Mouse (Mus musculus) Patski (cell line): ENCODE results near the gene Plekha1. TPM values are rescaled to one million over a fixed set of nuclear protein-coding genes. Genes with fewer than 3 reads are reported as not detected.
A peak's percentile ranks its signal among the peaks of the same experiment; 100 is the strongest.

Experiments
- ATAC-seq: fragments of 100-300 bp; one replicate; pipeline ENCODE4 v1.8.0; 2021
- CTCF ChIA-PET: fragments of 350-600 bp; sonication (Branson Sonifier 250); formaldehyde crosslinking; loops from one replicate; lab custom pipeline; 2022; ENCODE audit warnings: inconsistent platforms; lab: Charles Lee
- POLR2A ChIA-PET: fragments of 350-600 bp; sonication (Branson Sonifier 250); formaldehyde crosslinking; loops from one replicate; lab custom pipeline; 2022; ENCODE audit warnings: antibody characterized with exemption, inconsistent platforms; lab: Charles Lee
- DNase-seq: peaks from one replicate; pipeline ENCODE4 v3.0.0-alpha.2; 2011; ENCODE audit warnings: low read depth, low spot score
- H3K27me3 ChIP-seq: fragments of 371-371 bp; one replicate; pipeline ENCODE4 v1.5.1; 2021
- CTCF ChIP-seq: fragments of 100-300 bp; IDR thresholded peaks from one replicate; pipeline ENCODE4 v1.5.1; 2021
- in situ Hi-C: fragments of 300-500 bp; cut with MboI; formaldehyde crosslinking; loops from 3 replicates; pipeline ENCODE4 v1.11.1; 2018; ENCODE audit warnings: low pct_unique_long_range_greater_than_20kb, mixed read lengths
- polyA plus RNA-seq: library from polyadenylated mRNA; unstranded; gene quantifications from one replicate; pipeline ENCODE4 v1.2.3, GENCODE M21; 2021

Plekha1 gene
- polyA plus RNA-seq, 1 experiment from 2014 or later: 90.0 TPM

GRCm38 (mm10) chr7:130946303-130946702 lies 80.7 kb downstream of the Plekha1 start:
- H3K27me3 ChIP-seq: no peaks in the 10 kb centered on the region
- ChIA-PET POLR2A (interaction anchor here (0.9 to 1.2 kb wide), 2 partner anchors 9 to 19 kb away, joined by 3 read pairs; no protein-coding TSS in a partner anchor), CTCF (interaction anchor here (1.8 kb wide), 1 partner anchor 8 kb away, joined by 5 read pairs; no protein-coding TSS in a partner anchor)
- peak; percentile 70 for DNase-seq
- ATAC-seq: peak; percentile 73
- no peak for TF ChIP-seq CTCF
- in situ Hi-C loops: no loop called here

DNA sequence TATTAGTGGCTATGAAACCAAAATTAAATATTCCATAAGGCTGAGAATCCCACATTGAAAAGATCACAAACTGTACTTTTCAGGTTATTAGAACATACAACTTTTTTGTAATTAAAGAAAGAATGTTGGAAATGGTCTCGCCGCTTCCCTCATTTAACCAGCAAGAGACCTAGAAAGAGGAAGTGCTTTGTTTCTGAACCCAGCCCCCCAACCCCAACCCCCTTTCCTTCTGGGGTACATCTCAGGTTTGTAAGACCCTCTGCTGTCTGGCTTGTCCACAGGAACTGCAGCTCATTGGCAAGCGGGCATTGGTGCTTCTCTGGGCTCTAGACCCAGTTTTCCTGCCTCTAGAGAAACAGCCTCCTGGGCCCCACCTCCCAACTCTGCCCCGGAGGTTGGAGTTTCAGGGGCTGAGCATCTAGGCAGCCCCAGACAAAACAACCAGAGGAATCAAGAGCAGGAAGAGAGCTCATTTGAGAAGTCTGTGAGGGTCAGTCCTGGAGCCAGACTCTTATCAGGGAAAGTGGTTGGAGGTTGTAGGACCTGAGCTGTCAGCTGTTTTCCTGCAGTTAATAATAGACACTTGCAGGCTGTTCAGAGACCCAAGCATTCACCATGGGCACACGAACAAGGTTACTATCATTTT lies 83.1 kb downstream of the Plekha1 start:
- ChIA-PET POLR2A (no interaction called here), CTCF (no interaction called here)
- no peak for TF ChIP-seq CTCF
- DNase-seq (no peak), ATAC-seq (no peak)
- H3K27me3 ChIP-seq: no peaks in the 10 kb centered on the region
- in situ Hi-C loops: no loop called here

- no peak for TF ChIP-seq CTCF
- ATAC-seq: no peak
- no peak for DNase-seq
- in situ Hi-C loops: no loop called here
- CTCF ChIA-PET: no interaction called here
- POLR2A ChIA-PET: no interaction called here
- H3K27me3 ChIP-seq: no peaks in the 10 kb centered on the region
Measured at GRCm38 (mm10) chr7:130949331-130949751, 83.8 kb downstream of the Plekha1 start.

DNA sequence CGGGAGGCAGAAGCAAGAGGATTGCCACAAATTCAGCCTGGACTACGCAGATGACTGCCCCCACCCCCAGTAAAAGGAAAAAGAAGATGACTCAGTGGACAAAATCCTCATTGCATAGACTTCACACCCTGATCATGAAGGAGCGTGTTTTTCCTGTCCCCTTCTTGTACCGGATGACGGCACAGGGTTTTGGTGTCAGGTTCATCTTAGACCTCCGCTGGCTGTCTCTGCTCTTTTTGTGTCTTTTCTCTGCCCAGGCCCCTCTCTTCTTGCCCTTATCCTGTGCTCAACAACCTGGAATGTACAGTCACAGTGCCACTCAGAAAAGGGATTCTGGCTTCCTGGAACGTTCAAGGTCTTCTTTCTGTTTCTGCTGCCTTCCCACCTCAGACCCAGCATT lies 84.9 kb downstream of the Plekha1 start:
- no peak for DNase-seq
- no peaks in the 10 kb centered on the region for H3K27me3 ChIP-seq
- TF ChIP-seq CTCF: no peak
- CTCF ChIA-PET: no interaction called here
- ATAC-seq: no peak
- in situ Hi-C loops: no loop called here
- POLR2A ChIA-PET: no interaction called here

GRCm38 (mm10) chr7:130951004-130951403 lies 85.4 kb downstream of the Plekha1 start:
- POLR2A ChIA-PET: no interaction called here

DNA sequence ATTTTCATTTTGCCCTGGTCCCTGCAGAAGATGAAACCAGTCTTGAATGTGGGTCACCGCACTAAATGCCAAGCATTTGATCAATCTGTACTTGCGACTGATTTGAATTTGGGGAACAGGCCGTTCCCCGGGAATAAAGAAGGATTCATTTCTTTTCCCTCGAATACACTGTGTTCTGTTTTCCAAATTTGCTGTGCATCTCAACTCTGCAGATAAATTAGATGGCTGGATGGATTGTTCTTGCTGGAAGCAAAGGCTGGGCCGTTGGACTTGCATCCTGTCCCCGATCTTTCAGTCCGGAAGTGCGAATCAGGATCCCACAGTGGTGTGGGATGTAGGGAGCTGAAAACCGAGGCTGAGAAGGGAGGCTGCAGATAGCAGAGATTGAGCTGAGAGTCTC lies 87.8 kb downstream of the Plekha1 start:
- ChIA-PET CTCF (interaction anchor here (1.0 to 2.1 kb wide), 2 partner anchors 11 to 192 kb away, joined by 3 to 4 read pairs; no protein-coding TSS in a partner anchor), POLR2A (no interaction called here)
- no peak for TF ChIP-seq CTCF
- DNase-seq: no peak
- H3K27me3 ChIP-seq: no peaks in the 10 kb centered on the region
- ATAC-seq: no peak
- in situ Hi-C loops: no loop called here

More at GRCm38 (mm10) chr7:130951004-130951403, 85.4 kb downstream of the Plekha1 start:
- TF ChIP-seq CTCF: no peak
- DNase-seq (no peak), ATAC-seq (no peak)
- CTCF ChIA-PET: no interaction called here
- in situ Hi-C loops: no loop called here
- H3K27me3 ChIP-seq: no peaks in the 10 kb centered on the region

GRCm38 (mm10) chr7:130954177-130954601 lies 88.6 kb downstream of the Plekha1 start:
- no peaks in the 10 kb centered on the region for H3K27me3 ChIP-seq
- in situ Hi-C loops: no loop called here
- DNase-seq: no peak
- ChIA-PET POLR2A (no interaction called here), CTCF (interaction anchor here (2.1 kb wide), 1 partner anchor 10 kb away, joined by 4 read pairs; no protein-coding TSS in a partner anchor)
- ATAC-seq: no peak
- TF ChIP-seq CTCF: no peak

- ATAC-seq (no peak), DNase-seq (no peak)
- ChIA-PET POLR2A (no interaction called here), CTCF (no interaction called here)
- no peaks in the 10 kb centered on the region for H3K27me3 ChIP-seq
- in situ Hi-C loops: no loop called here
- no peak for TF ChIP-seq CTCF
Measured at GRCm38 (mm10) chr7:130958551-130958950, 93.0 kb downstream of the Plekha1 start.

DNA sequence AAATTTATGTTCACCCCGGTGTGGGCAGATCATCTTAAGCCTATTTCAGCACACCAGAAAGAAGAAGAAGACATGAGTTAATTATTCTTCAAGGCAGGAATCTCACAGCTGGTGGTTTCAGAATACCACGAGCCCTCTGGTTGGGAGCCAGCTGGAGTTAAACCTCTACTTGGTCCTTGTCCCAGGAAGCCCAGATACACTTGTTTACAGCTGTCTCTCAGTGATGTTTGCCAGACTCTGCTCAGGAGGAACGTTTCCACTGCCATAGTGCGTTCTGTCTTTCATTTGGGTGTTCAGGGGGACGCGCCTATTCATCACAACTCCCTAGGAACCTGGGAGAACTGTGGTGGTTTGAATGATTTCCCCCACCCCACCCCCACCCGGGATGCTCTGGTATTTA lies 94.3 kb downstream of the Plekha1 start:
- H3K27me3 ChIP-seq: no peaks in the 10 kb centered on the region
- ChIA-PET POLR2A (interaction anchor here (0.7 kb wide), 2 partner anchors 21 to 22 kb away, joined by 3 to 4 read pairs; no protein-coding TSS in a partner anchor), CTCF (interaction anchor here (1.2 to 1.3 kb wide), 2 partner anchors 17 to 385 kb away, joined by 3 to 4 read pairs; no protein-coding TSS in a partner anchor)
- TF ChIP-seq CTCF: no peak
- DNase-seq (no peak), ATAC-seq (peak; percentile 41)
- in situ Hi-C loops: no loop called here

- CTCF ChIA-PET: interaction anchor here (0.7 to 1.0 kb wide), 3 partner anchors 17 to 23 kb away, joined by 3 read pairs; no protein-coding TSS in a partner anchor
- no peak for TF ChIP-seq CTCF
- in situ Hi-C loops: no loop called here
- POLR2A ChIA-PET: interaction anchor here (1.0 kb wide), 1 partner anchor 24 kb away, joined by 3 read pairs; no protein-coding TSS in a partner anchor
- no peak for ATAC-seq
- H3K27me3 ChIP-seq: no peaks in the 10 kb centered on the region
- DNase-seq: no peak
Measured at GRCm38 (mm10) chr7:130961429-130961828, 95.9 kb downstream of the Plekha1 start.

Other genes starting within 250 kb of the Plekha1 start
- 0.08 TPM for gene Btbd16, start 91.7 kb upstream of the Plekha1 start, polyA plus RNA-seq
- 170 TPM for gene Htra1, start 70.4 kb downstream of the Plekha1 start, polyA plus RNA-seq
- gene Dmbt1, start 166.3 kb downstream of the Plekha1 start, polyA plus RNA-seq: not detected